8 mouse cellular contexts compared by ENCODE assay signal in genomic region chr6:124481571-124481970, GRCm38 (mm10). TPM values are rescaled to one million over a fixed set of nuclear protein-coding genes. Genes with fewer than 3 reads are reported as not detected.
DNase-seq lines count a peak whose midpoint lies in the region; ATAC-seq and TF ChIP-seq lines count a peak whose summit lies in the region.

No protein-coding gene starts in this region.

- WGBS in forebrain, embryonic 10.5 days, result 24% methylated on average over 6 of the region's 6 CpGs
- 25% methylated on average over 6 of the region's 6 CpGs for WGBS in forebrain, embryonic 12.5 days
- 31% methylated on average over 6 of the region's 6 CpGs for WGBS in intestine, embryonic 15.5 days
- 24% methylated on average over 6 of the region's 6 CpGs for WGBS in liver, embryonic 16.5 days (ENCODE audit: insufficient replicate concordance)

- no peak overlapping the region for H3K9ac ChIP-seq in forebrain, embryonic 12.5 days
- no peak overlapping the region for H3K9ac ChIP-seq in intestine, embryonic 15.5 days
- H3K9ac ChIP-seq in liver, embryonic 16.5 days (ENCODE audit: low read depth, low read length), result no peak overlapping the region; the same call in 1 of the 2 replicates

- no peak overlapping the region for H3K27ac ChIP-seq in forebrain, embryonic 10.5 days
- H3K27ac ChIP-seq in forebrain, embryonic 12.5 days, result no peak overlapping the region
- no peak overlapping the region for H3K27ac ChIP-seq in intestine, embryonic 15.5 days
- peak overlapping the region; percentile 68; the same call in 1 of the 2 replicates for H3K27ac ChIP-seq in liver, embryonic 16.5 days (ENCODE audit: low read length)

- no peaks in the 10 kb centered on the region for H3K36me3 ChIP-seq in forebrain, embryonic 10.5 days (replicated peaks)
- no peaks in the 10 kb centered on the region for H3K36me3 ChIP-seq in forebrain, embryonic 12.5 days (replicated peaks)
- H3K36me3 ChIP-seq in intestine, embryonic 15.5 days, result no peaks in the 10 kb centered on the region
- H3K36me3 ChIP-seq in liver, embryonic 16.5 days (ENCODE audit: control insufficient read depth, insufficient read depth), result no peaks in the 10 kb centered on the region

- peak; percentile 51 for DNase-seq in forebrain, embryonic 10.5 days (ENCODE audit: extremely low spot score, low spot score)
- DNase-seq in right cerebral cortex, adult 2 months (ENCODE audit: low spot score in 2 of 2), result peak; percentile 59 to 72
- DNase-seq in right cerebral cortex, postnatal 25 days, result no peak
- DNase-seq in brain, embryonic 14.5 days (ENCODE audit: low read depth), result peak; percentile 49
- peak; percentile 64 for DNase-seq in right cerebral cortex, postnatal 14 days

- no peak overlapping the region for H3K4me2 ChIP-seq in forebrain, embryonic 12.5 days
- 0 out of 2 replicates have a peak overlapping the region, but pooled peaks have one; percentile 26 for H3K4me2 ChIP-seq in intestine, embryonic 15.5 days (replicated peaks)
- no peak overlapping the region for H3K4me2 ChIP-seq in liver, embryonic 16.5 days (ENCODE audit: low read depth, low read length)

- no peaks in the 10 kb centered on the region for H3K9me3 ChIP-seq in forebrain, embryonic 10.5 days
- H3K9me3 ChIP-seq in forebrain, embryonic 12.5 days, result no peaks in the 10 kb centered on the region
- no peaks in the 10 kb centered on the region for H3K9me3 ChIP-seq in intestine, embryonic 15.5 days
- no peaks in the 10 kb centered on the region for H3K9me3 ChIP-seq in liver, embryonic 16.5 days (replicated peaks; ENCODE audit: control insufficient read depth, low read length)

- no peak overlapping the region for H3K4me3 ChIP-seq in forebrain, embryonic 10.5 days
- H3K4me3 ChIP-seq in forebrain, embryonic 12.5 days (replicated peaks), result no peak overlapping the region
- H3K4me3 ChIP-seq in intestine, embryonic 15.5 days (replicated peaks), result no peak overlapping the region
- H3K4me3 ChIP-seq in liver, embryonic 16.5 days (ENCODE audit: low read depth, low read length), result no peak overlapping the region

- H3K4me1 ChIP-seq in forebrain, embryonic 10.5 days, result peaks cover 4% of the 10 kb centered on the region
- H3K4me1 ChIP-seq in forebrain, embryonic 12.5 days, result no peaks in the 10 kb centered on the region
- peaks cover 12% of the 10 kb centered on the region for H3K4me1 ChIP-seq in intestine, embryonic 15.5 days (replicated peaks)
- peaks cover 32% of the 10 kb centered on the region for H3K4me1 ChIP-seq in liver, embryonic 16.5 days (ENCODE audit: control insufficient read depth, low read depth, low read length)

- no peak for ATAC-seq in forebrain, embryonic 12.5 days (ENCODE audit: low FRiP score)
- ATAC-seq in intestine, embryonic 15.5 days, result peak; percentile 30
- ATAC-seq in liver, embryonic 16.5 days (ENCODE audit: low read depth), result peak; percentile 58

- TF ChIP-seq CTCF in brain, embryonic 14.5 days (IDR thresholded peaks at IDR 0.05; ENCODE audit: borderline replicate concordance, extremely low read depth, insufficient read depth, insufficient read length), result peak; percentile 68; the same call in 1 of the 2 replicates

- TF ChIP-seq POLR2A in brain, embryonic 14.5 days (IDR thresholded peaks at IDR 0.05; ENCODE audit: borderline replicate concordance, extremely low read depth, insufficient read depth, insufficient read length, poor library complexity, severe bottlenecking), result no peak

- H3K27me3 ChIP-seq in forebrain, embryonic 10.5 days (ENCODE audit: poor library complexity, severe bottlenecking), result no peaks in the 10 kb centered on the region
- no peaks in the 10 kb centered on the region for H3K27me3 ChIP-seq in forebrain, embryonic 12.5 days
- H3K27me3 ChIP-seq in intestine, embryonic 15.5 days (replicated peaks), result no peaks in the 10 kb centered on the region
- H3K27me3 ChIP-seq in liver, embryonic 16.5 days (ENCODE audit: control insufficient read depth, insufficient read depth, low read depth, low read length), result no peaks in the 10 kb centered on the region

RNA-seq across cellular contexts. Expression of gene C1rl, which starts 11.3 kb away (rescaled TPM):
- polyA plus RNA-seq in forebrain, embryonic 10.5 days (2016; fragmentation: Nextera tagmentation; extraction: Ambion mirVana), result 0.11 and 0.21 TPM in 2 replicates
- polyA plus RNA-seq in forebrain, embryonic 12.5 days (2016; fragmentation: Nextera tagmentation; extraction: Ambion mirVana), result 0.10 TPM in 1 of 2 replicates, not detected in the other
- polyA plus RNA-seq in brain, embryonic 14.5 days (2012; rRNA removed), result 0.04 and 0.10 TPM in 2 replicates
- polyA plus RNA-seq in intestine, embryonic 15.5 days (2015; fragmentation: Nextera tagmentation; extraction: Ambion mirVana), result 2.3 and 2.5 TPM in 2 replicates
- 14.1 and 15.8 TPM in 2 replicates for polyA plus RNA-seq in liver, embryonic 16.5 days (2015; fragmentation: Nextera tagmentation; extraction: Ambion mirVana)

RNA-seq across cellular contexts. Expression of gene Clstn3, which starts 17.0 kb away (rescaled TPM):
- 8.4 and 10.6 TPM in 2 replicates for polyA plus RNA-seq in forebrain, embryonic 10.5 days (2016; fragmentation: Nextera tagmentation; extraction: Ambion mirVana)
- polyA plus RNA-seq in forebrain, embryonic 12.5 days (2016; fragmentation: Nextera tagmentation; extraction: Ambion mirVana), result 25.9 and 27.3 TPM in 2 replicates
- polyA plus RNA-seq in brain, embryonic 14.5 days (2012; rRNA removed), result 79.6 and 109 TPM in 2 replicates
- 4.7 and 5.4 TPM in 2 replicates for polyA plus RNA-seq in intestine, embryonic 15.5 days (2015; fragmentation: Nextera tagmentation; extraction: Ambion mirVana)
- polyA plus RNA-seq in liver, embryonic 16.5 days (2015; fragmentation: Nextera tagmentation; extraction: Ambion mirVana), result 4.9 and 5.1 TPM in 2 replicates

RNA-seq across cellular contexts. Expression of gene C1ra, which starts 30.6 kb away (rescaled TPM):
- 0.06 and 0.15 TPM in 2 replicates for polyA plus RNA-seq in forebrain, embryonic 10.5 days (2016; fragmentation: Nextera tagmentation; extraction: Ambion mirVana)
- polyA plus RNA-seq in forebrain, embryonic 12.5 days (2016; fragmentation: Nextera tagmentation; extraction: Ambion mirVana), result 0.14 and 0.19 TPM in 2 replicates
- 0.15 and 0.22 TPM in 2 replicates for polyA plus RNA-seq in brain, embryonic 14.5 days (2012; rRNA removed)
- 3.6 and 4.0 TPM in 2 replicates for polyA plus RNA-seq in intestine, embryonic 15.5 days (2015; fragmentation: Nextera tagmentation; extraction: Ambion mirVana)
- 26.7 and 30.1 TPM in 2 replicates for polyA plus RNA-seq in liver, embryonic 16.5 days (2015; fragmentation: Nextera tagmentation; extraction: Ambion mirVana)
